Mouse (Mus musculus): Measurements from ENCODE around the gene Crocc2. TPM values are rescaled to one million over a fixed set of nuclear protein-coding genes. Genes with fewer than 3 reads are reported as not detected.
A peak's percentile ranks its signal among the peaks of the same experiment; 100 is the strongest.

Crocc2 gene
- polyA plus RNA-seq, 1 experiment from 2014 or later = 5.8 TPM

GRCm38 (mm10) chr1:93162588-93162987, 5.9 kb upstream of the Crocc2 start:
- H3K4me2 ChIP-seq (replicated peaks) = no peak overlapping the region
- no peak overlapping the region for H3K27ac ChIP-seq (replicated peaks)
- peaks cover 21% of the 10 kb centered on the region; the same call in 1 of the 2 replicates for H3K4me1 ChIP-seq
- H3K9me3 ChIP-seq (replicated peaks) = no peaks in the 10 kb centered on the region
- 83% methylated on average over 7 of the region's 7 CpGs for WGBS
- no peak overlapping the region for H3K9ac ChIP-seq
- H3K27me3 ChIP-seq = no peaks in the 10 kb centered on the region
- no peak overlapping the region for H3K4me3 ChIP-seq (replicated peaks)
- no peaks in the 10 kb centered on the region for H3K36me3 ChIP-seq
- ATAC-seq (ENCODE audit: insufficient number of reproducible peaks, low FRiP score, low TSS enrichment, low read depth) = no peak

GRCm38 (mm10) chr1:93165447-93165846, 3.1 kb upstream of the Crocc2 start:
- Histone ChIP-seq H3K9me3 (replicated peaks) (no peaks in the 10 kb centered on the region), H3K4me1 (0 out of 2 replicates have a peak, but pooled peaks cover 6% of the 10 kb centered on the region), H3K27ac (replicated peaks) (no peak overlapping the region), H3K4me3 (replicated peaks) (no peak overlapping the region), H3K9ac (no peak overlapping the region), H3K4me2 (replicated peaks) (no peak overlapping the region), H3K27me3 (peaks cover 4% of the 10 kb centered on the region; the same call in 1 of the 2 replicates), H3K36me3 (no peaks in the 10 kb centered on the region)
- 58% methylated on average over 9 of the region's 9 CpGs for WGBS
- no peak for ATAC-seq (ENCODE audit: insufficient number of reproducible peaks, low FRiP score, low TSS enrichment, low read depth)

- Histone ChIP-seq H3K27me3 (peaks cover 4% of the 10 kb centered on the region; the same call in 1 of the 2 replicates), H3K4me2 (replicated peaks) (no peak overlapping the region), H3K27ac (replicated peaks) (no peak overlapping the region), H3K9me3 (replicated peaks) (no peaks in the 10 kb centered on the region), H3K4me1 (no peaks in the 10 kb centered on the region), H3K4me3 (replicated peaks) (no peak overlapping the region), H3K36me3 (no peaks in the 10 kb centered on the region), H3K9ac (no peak overlapping the region)
- WGBS = 80% methylated on average over 11 of the region's 11 CpGs
- no peak for ATAC-seq (ENCODE audit: insufficient number of reproducible peaks, low FRiP score, low TSS enrichment, low read depth)
Measured at GRCm38 (mm10) chr1:93166346-93167079, 2.0 kb upstream of the Crocc2 start.

- H3K4me1 ChIP-seq = peaks cover 25% of the 10 kb centered on the region
- ATAC-seq (ENCODE audit: insufficient number of reproducible peaks, low FRiP score, low TSS enrichment, low read depth) = no peak
- peaks cover 6% of the 10 kb centered on the region; the same call in 1 of the 2 replicates for H3K27me3 ChIP-seq
- H3K9me3 ChIP-seq (replicated peaks) = no peaks in the 10 kb centered on the region
- H3K36me3 ChIP-seq = no peaks in the 10 kb centered on the region
- no peak overlapping the region for H3K4me3 ChIP-seq (replicated peaks)
- no peak overlapping the region for H3K9ac ChIP-seq
- H3K4me2 ChIP-seq (replicated peaks) = no peak overlapping the region
- H3K27ac ChIP-seq (replicated peaks) = no peak overlapping the region
- 51% methylated on average over 4 of the region's 4 CpGs for WGBS
Measured at GRCm38 (mm10) chr1:93173665-93174064, 5.1 kb downstream of the Crocc2 start.

GRCm38 (mm10) chr1:93174399-93174798, 5.9 kb downstream of the Crocc2 start:
- 0 out of 2 replicates have a peak, but pooled peaks cover 3% of the 10 kb centered on the region for H3K27me3 ChIP-seq
- H3K9ac ChIP-seq = no peak overlapping the region
- H3K4me1 ChIP-seq = peaks cover 25% of the 10 kb centered on the region
- no peaks in the 10 kb centered on the region for H3K9me3 ChIP-seq (replicated peaks)
- ATAC-seq (ENCODE audit: insufficient number of reproducible peaks, low FRiP score, low TSS enrichment, low read depth) = peak; percentile 59
- H3K36me3 ChIP-seq = no peaks in the 10 kb centered on the region
- H3K27ac ChIP-seq (replicated peaks) = no peak overlapping the region
- H3K4me3 ChIP-seq (replicated peaks) = no peak overlapping the region
- WGBS = 2% methylated on average over 4 of the region's 4 CpGs
- no peak overlapping the region for H3K4me2 ChIP-seq (replicated peaks)

GRCm38 (mm10) chr1:93175849-93176248, 7.3 kb downstream of the Crocc2 start:
- Histone ChIP-seq H3K4me2 (replicated peaks) (peak overlapping the region; percentile 83), H3K9me3 (replicated peaks) (no peaks in the 10 kb centered on the region), H3K36me3 (no peaks in the 10 kb centered on the region), H3K27ac (replicated peaks) (0 out of 2 replicates have a peak overlapping the region, but pooled peaks have one; percentile 84), H3K9ac (no peak overlapping the region), H3K4me1 (peaks cover 25% of the 10 kb centered on the region), H3K4me3 (replicated peaks) (no peak overlapping the region), H3K27me3 (0 out of 2 replicates have a peak, but pooled peaks cover 3% of the 10 kb centered on the region)
- no peak for ATAC-seq (ENCODE audit: insufficient number of reproducible peaks, low FRiP score, low TSS enrichment, low read depth)
- WGBS = 21% methylated on average over 6 of the region's 6 CpGs

- H3K36me3 ChIP-seq = no peaks in the 10 kb centered on the region
- H3K4me1 ChIP-seq = peaks cover 25% of the 10 kb centered on the region
- H3K27ac ChIP-seq (replicated peaks) = peak overlapping the region; percentile 84
- peak; percentile 85 for ATAC-seq (ENCODE audit: insufficient number of reproducible peaks, low FRiP score, low TSS enrichment, low read depth)
- H3K9ac ChIP-seq = peak overlapping the region; percentile 23; the same call in 1 of the 2 replicates
- peak overlapping the region; percentile 83 for H3K4me2 ChIP-seq (replicated peaks)
- 0 out of 2 replicates have a peak, but pooled peaks cover 3% of the 10 kb centered on the region for H3K27me3 ChIP-seq
- no peaks in the 10 kb centered on the region for H3K9me3 ChIP-seq (replicated peaks)
- 2% methylated on average over 36 of the region's 44 CpGs for WGBS
- peak overlapping the region; percentile 39 for H3K4me3 ChIP-seq (replicated peaks)
Measured at GRCm38 (mm10) chr1:93176525-93177332, 8.2 kb downstream of the Crocc2 start.

GRCm38 (mm10) chr1:93182281-93182680, 13.8 kb downstream of the Crocc2 start:
- WGBS = 84% methylated on average over 7 of the region's 7 CpGs
- no peaks in the 10 kb centered on the region for H3K36me3 ChIP-seq
- H3K9ac ChIP-seq = no peak overlapping the region
- 0 out of 2 replicates have a peak, but pooled peaks cover 5% of the 10 kb centered on the region for H3K27me3 ChIP-seq
- no peak for ATAC-seq (ENCODE audit: insufficient number of reproducible peaks, low FRiP score, low TSS enrichment, low read depth)
- no peak overlapping the region for H3K4me3 ChIP-seq (replicated peaks)
- H3K9me3 ChIP-seq (replicated peaks) = no peaks in the 10 kb centered on the region
- peaks cover 18% of the 10 kb centered on the region for H3K4me1 ChIP-seq
- no peak overlapping the region for H3K27ac ChIP-seq (replicated peaks)
- H3K4me2 ChIP-seq (replicated peaks) = no peak overlapping the region

- no peak overlapping the region for H3K4me3 ChIP-seq (replicated peaks)
- WGBS = 59% methylated on average over 14 of the region's 14 CpGs
- no peak overlapping the region; the same call in 1 of the 2 replicates for H3K27ac ChIP-seq (replicated peaks)
- H3K4me2 ChIP-seq (replicated peaks) = no peak overlapping the region
- no peaks in the 10 kb centered on the region for H3K9me3 ChIP-seq (replicated peaks)
- ATAC-seq (ENCODE audit: insufficient number of reproducible peaks, low FRiP score, low TSS enrichment, low read depth) = peak; percentile 31; the same call in 1 of the 2 replicates
- H3K4me1 ChIP-seq = peaks cover 15% of the 10 kb centered on the region
- no peak overlapping the region for H3K9ac ChIP-seq
- 0 out of 2 replicates have a peak, but pooled peaks cover 5% of the 10 kb centered on the region for H3K27me3 ChIP-seq
- no peaks in the 10 kb centered on the region for H3K36me3 ChIP-seq
Measured at GRCm38 (mm10) chr1:93184071-93184828, 15.7 kb downstream of the Crocc2 start.

- H3K36me3 ChIP-seq = no peaks in the 10 kb centered on the region
- H3K27me3 ChIP-seq = peaks cover 17% of the 10 kb centered on the region
- H3K4me2 ChIP-seq (replicated peaks) = no peak overlapping the region
- H3K4me1 ChIP-seq = 0 out of 2 replicates have a peak, but pooled peaks cover 6% of the 10 kb centered on the region
- no peak overlapping the region for H3K4me3 ChIP-seq (replicated peaks)
- WGBS = 17% methylated on average over 12 of the region's 17 CpGs
- H3K9ac ChIP-seq = no peak overlapping the region
- no peak for ATAC-seq (ENCODE audit: insufficient number of reproducible peaks, low FRiP score, low TSS enrichment, low read depth)
- H3K27ac ChIP-seq (replicated peaks) = no peak overlapping the region
- H3K9me3 ChIP-seq (replicated peaks) = no peaks in the 10 kb centered on the region
Measured at GRCm38 (mm10) chr1:93190726-93191305, 22.3 kb downstream of the Crocc2 start.
